Comparison of ENCODE assay signal across 29 mouse cellular contexts in genomic region chr14:49780416-49780815, GRCm38 (mm10). TPM values are rescaled to one million over a fixed set of nuclear protein-coding genes. Genes with fewer than 3 reads are reported as not detected.
DNase-seq lines count a peak whose midpoint lies in the region; ATAC-seq and TF ChIP-seq lines count a peak whose summit lies in the region.
"Had no signal": no experiment of that assay in that cellular context is flagged by ENCODE, and none has a peak within 500 bp of the region (broad histone marks: within the 10 kb centered on the region; RNA-seq: fewer than 3 reads in every experiment).

No protein-coding gene starts in this region.

- H3K4me2 ChIP-seq in midbrain, embryonic 14.5 days (ENCODE audit: low read length) = no peak overlapping the region; the same call in 1 of the 2 replicates
- H3K4me2 ChIP-seq in neural tube, embryonic 15.5 days = 0 out of 2 replicates have a peak overlapping the region, but pooled peaks have one; percentile 5
- H3K4me2 ChIP-seq: hindbrain, embryonic 15.5 days; intestine, embryonic 15.5 days; limb, embryonic 15.5 days; lung, embryonic 14.5 days; neural tube, embryonic 12.5 days; stomach, embryonic 15.5 days had no signal

- peaks cover 38% of the 10 kb centered on the region for H3K4me1 ChIP-seq in midbrain, embryonic 10.5 days
- H3K4me1 ChIP-seq in midbrain, embryonic 14.5 days (ENCODE audit: control insufficient read depth, insufficient read depth, low read length) = peaks cover 20% of the 10 kb centered on the region
- peaks cover 22% of the 10 kb centered on the region for H3K4me1 ChIP-seq in neural tube, embryonic 15.5 days
- H3K4me1 ChIP-seq: intestine, embryonic 15.5 days; neural tube, embryonic 12.5 days; stomach, embryonic 15.5 days had no signal

- no peak overlapping the region for H3K4me3 ChIP-seq in midbrain, embryonic 10.5 days
- H3K4me3 ChIP-seq in midbrain, embryonic 14.5 days (replicated peaks; ENCODE audit: low read depth, low read length) = no peak overlapping the region
- no peak overlapping the region for H3K4me3 ChIP-seq in neural tube, embryonic 15.5 days (replicated peaks)
- H3K4me3 ChIP-seq: forebrain, embryonic 10.5 days; hindbrain, embryonic 15.5 days; intestine, embryonic 15.5 days; limb, embryonic 15.5 days; megakaryocyte, embryonic 14.5 days; neural tube, embryonic 12.5 days; stomach, embryonic 15.5 days had no signal

- 0 out of 2 replicates have a peak overlapping the region, but pooled peaks have one; percentile 3 for H3K27ac ChIP-seq in midbrain, embryonic 10.5 days (replicated peaks)
- H3K27ac ChIP-seq in midbrain, embryonic 14.5 days (replicated peaks; ENCODE audit: low read depth, low read length) = no peak overlapping the region
- no peak overlapping the region for H3K27ac ChIP-seq in neural tube, embryonic 15.5 days (replicated peaks)
- H3K27ac ChIP-seq: forebrain, embryonic 10.5 days; hindbrain, embryonic 15.5 days; intestine, embryonic 15.5 days; limb, embryonic 15.5 days; liver, embryonic 14.5 days; neural tube, embryonic 12.5 days; stomach, embryonic 15.5 days had no signal

- no peak for ATAC-seq in midbrain, embryonic 14.5 days (ENCODE audit: low FRiP score, low TSS enrichment)
- ATAC-seq in neural tube, embryonic 15.5 days (ENCODE audit: low FRiP score) = no peak
- ATAC-seq: activated CD4-positive, CD25-positive, alpha-beta regulatory T cell, adult 4 months; forebrain, embryonic 16.5 days; intestine, embryonic 15.5 days had no signal

- 79% methylated on average over 4 of the region's 4 CpGs for WGBS in midbrain, embryonic 10.5 days
- 68% methylated on average over 4 of the region's 4 CpGs for WGBS in midbrain, embryonic 14.5 days
- 62% methylated on average over 4 of the region's 4 CpGs for WGBS in neural tube, embryonic 15.5 days

- H3K27me3 ChIP-seq in midbrain, embryonic 10.5 days (ENCODE audit: low read depth, poor library complexity, severe bottlenecking) = peaks cover 13% of the 10 kb centered on the region
- no peaks in the 10 kb centered on the region for H3K27me3 ChIP-seq in midbrain, embryonic 14.5 days (ENCODE audit: control insufficient read depth, insufficient read depth, low read length)
- H3K27me3 ChIP-seq in neural tube, embryonic 15.5 days (replicated peaks) = no peaks in the 10 kb centered on the region
- H3K27me3 ChIP-seq: hindbrain, embryonic 15.5 days; intestine, embryonic 15.5 days; limb, embryonic 15.5 days; neural tube, embryonic 12.5 days; stomach, embryonic 15.5 days had no signal

- no peak overlapping the region for H3K9ac ChIP-seq in midbrain, embryonic 14.5 days (replicated peaks; ENCODE audit: low read length)
- H3K9ac ChIP-seq in neural tube, embryonic 15.5 days (replicated peaks) = no peak overlapping the region
- H3K9ac ChIP-seq: hindbrain, embryonic 15.5 days; intestine, embryonic 15.5 days; limb, embryonic 15.5 days; liver, embryonic 14.5 days; lung, embryonic 14.5 days; neural tube, embryonic 12.5 days; stomach, embryonic 15.5 days had no signal

- no peak for TF ChIP-seq CTCF in brain, embryonic 14.5 days (IDR thresholded peaks at IDR 0.05; ENCODE audit: borderline replicate concordance, extremely low read depth, insufficient read depth, insufficient read length)

- H3K9me3 ChIP-seq in midbrain, embryonic 10.5 days (replicated peaks) = no peaks in the 10 kb centered on the region
- no peaks in the 10 kb centered on the region for H3K9me3 ChIP-seq in midbrain, embryonic 14.5 days (ENCODE audit: control insufficient read depth, low read length)
- no peaks in the 10 kb centered on the region for H3K9me3 ChIP-seq in neural tube, embryonic 15.5 days (replicated peaks)
- H3K9me3 ChIP-seq: forebrain, embryonic 10.5 days; hindbrain, embryonic 15.5 days; intestine, embryonic 15.5 days; limb, embryonic 15.5 days; megakaryocyte, embryonic 14.5 days; neural tube, embryonic 12.5 days; stomach, embryonic 15.5 days had no signal

- no peaks in the 10 kb centered on the region for H3K36me3 ChIP-seq in midbrain, embryonic 10.5 days
- H3K36me3 ChIP-seq in midbrain, embryonic 14.5 days (ENCODE audit: control insufficient read depth, insufficient read depth, low read length) = no peaks in the 10 kb centered on the region
- H3K36me3 ChIP-seq in neural tube, embryonic 15.5 days = no peaks in the 10 kb centered on the region
- H3K36me3 ChIP-seq: forebrain, embryonic 10.5 days; hindbrain, embryonic 15.5 days; intestine, embryonic 15.5 days; limb, embryonic 15.5 days; neural tube, embryonic 12.5 days; stomach, embryonic 15.5 days had no signal

- peak; percentile 49 for DNase-seq in heart, adult 11 months
- no peak for DNase-seq in heart, adult 9 months (ENCODE audit: low spot score in 2 of 2)
- DNase-seq in midbrain, embryonic 10.5 days (ENCODE audit: low spot score) = no peak
- DNase-seq in midbrain, embryonic 14.5 days = no peak
- peak; percentile 25 for DNase-seq in brain, embryonic 14.5 days (ENCODE audit: low read depth)
- no peak for DNase-seq in spleen, postnatal 4 days (ENCODE audit: low spot score in 2 of 2)
- DNase-seq: adrenal gland, adult 8-10 months; gastrocnemius, postnatal 25 days; heart, postnatal 10 days; kidney, adult 8-10 months; kidney, postnatal 10 days; left cerebral cortex, postnatal 4 days; lung, embryonic 14.5 days; lung, postnatal 36 days; right cerebral cortex, adult 18-20 months; right cerebral cortex, postnatal 4 days; thymus, postnatal 25 days had no signal

- TF ChIP-seq POLR2A in brain, embryonic 14.5 days (IDR thresholded peaks at IDR 0.05; ENCODE audit: borderline replicate concordance, extremely low read depth, insufficient read depth, insufficient read length, poor library complexity, severe bottlenecking) = no peak

RNA-seq across cellular contexts. Expression of gene Armh4, which starts 2.8 kb away (rescaled TPM):
- polyA plus RNA-seq in midbrain, embryonic 10.5 days (2016; fragmentation: Nextera tagmentation; extraction: Ambion mirVana) = 57.4 and 63.5 TPM in 2 replicates
- 19.8 and 30.4 TPM in 2 replicates for polyA plus RNA-seq in midbrain, embryonic 14.5 days (2014; fragmentation: Nextera tagmentation; extraction: Ambion mirVana)
- 8.6 and 13.4 TPM in 2 replicates for polyA plus RNA-seq in brain, embryonic 14.5 days (2012; rRNA removed)
- 22.9 and 25.8 TPM in 2 replicates for polyA plus RNA-seq in neural tube, embryonic 15.5 days (2015; fragmentation: Nextera tagmentation; extraction: Ambion mirVana)
- polyA plus RNA-seq: activated CD4-positive, CD25-positive, alpha-beta regulatory T cell, adult 4 months; C2C12 had no signal

Comparison
In these comparisons a context has a peak if more than half of its experiments do, and no peak if none do; other contexts are left out.
1. DNase-seq: peak in heart, adult 11 months (single experiment) and brain, embryonic 14.5 days (single experiment); none in heart, adult 9 months (0 of 2), midbrain, embryonic 10.5 days (single experiment), midbrain, embryonic 14.5 days (single experiment) and spleen, postnatal 4 days (0 of 2).